8 mouse cellular contexts compared by ENCODE assay signal in genomic region chr14:50870805-50871143, GRCm38 (mm10). TPM values are rescaled to one million over a fixed set of nuclear protein-coding genes. Genes with fewer than 3 reads are reported as not detected.
DNase-seq lines count a peak whose midpoint lies in the region; ATAC-seq and TF ChIP-seq lines count a peak whose summit lies in the region.

No protein-coding gene starts in this region.

- peak overlapping the region; percentile 83 for H3K4me3 ChIP-seq in cerebellum, adult 2 months (replicated peaks; ENCODE audit: insufficient read depth, low read depth, low read length)
- peak overlapping the region; percentile 62 for H3K4me3 ChIP-seq in heart, postnatal 0 days (ENCODE audit: low read depth, low read length)
- peak overlapping the region; percentile 53 for H3K4me3 ChIP-seq in lung, embryonic 15.5 days

- peak overlapping the region; percentile 60 for H3K9ac ChIP-seq in heart, postnatal 0 days (replicated peaks; ENCODE audit: low read depth, low read length)
- peak overlapping the region; percentile 50; the same call in 1 of the 2 replicates for H3K9ac ChIP-seq in lung, embryonic 15.5 days

- H3K36me3 ChIP-seq in heart, postnatal 0 days (replicated peaks; ENCODE audit: control insufficient read depth, insufficient read depth, low read length), result peaks cover 18% of the 10 kb centered on the region
- H3K36me3 ChIP-seq in lung, embryonic 15.5 days, result peaks cover 3% of the 10 kb centered on the region; the same call in 1 of the 2 replicates

- no peak overlapping the region; the same call in 1 of the 2 replicates for H3K27ac ChIP-seq in cerebellum, adult 2 months (ENCODE audit: insufficient read depth, low read length)
- H3K27ac ChIP-seq in heart, postnatal 0 days (ENCODE audit: low read depth), result peak overlapping the region; percentile 79
- H3K27ac ChIP-seq in lung, embryonic 15.5 days, result peak overlapping the region; percentile 68; the same call in 1 of the 2 replicates

- no peaks in the 10 kb centered on the region for H3K9me3 ChIP-seq in heart, postnatal 0 days (replicated peaks; ENCODE audit: control insufficient read depth, low read length)
- H3K9me3 ChIP-seq in lung, embryonic 15.5 days, result no peaks in the 10 kb centered on the region

- ATAC-seq in CD4-positive, CD25-positive, alpha-beta regulatory T cell, adult 4 months, result peak; percentile 5
- peak; percentile 4; the same call in 1 of the 2 replicates for ATAC-seq in heart, postnatal 0 days (ENCODE audit: insufficient read depth, low read depth)
- peak; percentile 43 for ATAC-seq in lung, embryonic 15.5 days (ENCODE audit: borderline replicate concordance, extremely low read depth, low FRiP score, low TSS enrichment)

- H3K4me1 ChIP-seq in cerebellum, adult 2 months (ENCODE audit: control insufficient read depth, insufficient read depth, low read length), result no peaks in the 10 kb centered on the region
- H3K4me1 ChIP-seq in heart, postnatal 0 days (ENCODE audit: control insufficient read depth, insufficient read depth), result no peaks in the 10 kb centered on the region
- H3K4me1 ChIP-seq in lung, embryonic 15.5 days, result peaks cover 8% of the 10 kb centered on the region; the same call in 1 of the 2 replicates

- TF ChIP-seq EP300 in heart, postnatal 0 days (IDR thresholded peaks at IDR 0.05; ENCODE audit: low read depth), result no peak

- no peaks in the 10 kb centered on the region for H3K27me3 ChIP-seq in cerebellum, adult 2 months (ENCODE audit: control insufficient read depth, insufficient read depth, low read length)
- no peaks in the 10 kb centered on the region for H3K27me3 ChIP-seq in heart, postnatal 0 days (ENCODE audit: control insufficient read depth, insufficient read depth, low read length)
- H3K27me3 ChIP-seq in lung, embryonic 15.5 days, result no peaks in the 10 kb centered on the region

- TF ChIP-seq CTCF in cerebellum, adult 2 months (IDR thresholded peaks at IDR 0.05; ENCODE audit: borderline replicate concordance, insufficient read depth, low read depth, low read length), result no peak
- no peak for TF ChIP-seq CTCF in heart, postnatal 0 days (IDR thresholded peaks at IDR 0.05; ENCODE audit: low read depth)

- 28% methylated on average over 5 of the region's 5 CpGs for WGBS in cerebellum, adult 2 months
- 39% methylated on average over 5 of the region's 5 CpGs for WGBS in heart, postnatal 0 days
- WGBS in lung, embryonic 15.5 days, result 8% methylated on average over 5 of the region's 5 CpGs

- no peak for TF ChIP-seq POLR2A in cerebellum, adult 2 months (IDR thresholded peaks at IDR 0.05; ENCODE audit: borderline replicate concordance, insufficient read depth, low read length)

- DNase-seq in cerebellum, adult 2 months, result no peak
- no peak for DNase-seq in cerebellum, adult 9-10 months
- DNase-seq in heart, postnatal 0 days (ENCODE audit: low spot score), result no peak
- no peak for DNase-seq in embryo, embryonic 9.5 days (ENCODE audit: extremely low spot score)
- no peak for DNase-seq in layer of hippocampus, postnatal 25 days (ENCODE audit: extremely low spot score in 1 of 2, low spot score in 1 of 2)
- no peak for DNase-seq in layer of hippocampus, postnatal 36 days

- H3K4me2 ChIP-seq in heart, postnatal 0 days (ENCODE audit: low read depth, low read length), result peak overlapping the region; percentile 60
- H3K4me2 ChIP-seq in lung, embryonic 15.5 days, result peak overlapping the region; percentile 67

RNA-seq across cellular contexts. Expression of gene Tep1, which starts 0.4 kb away (rescaled TPM):
- 6.4 and 8.4 TPM in 2 replicates for polyA plus RNA-seq in cerebellum, adult 2 months (2012; rRNA removed)
- polyA plus RNA-seq in CD4-positive, CD25-positive, alpha-beta regulatory T cell, adult 4 months (2017; shearing (Covaris generic)), result 10 to 100 TPM; 16.1 to 24.3 TPM
- total RNA-seq in heart, postnatal 0 days (2014; rRNA removed; ENCODE audit: low replicate concordance), result 10.8 and 29.3 TPM in 2 replicates
- polyA plus RNA-seq in heart, postnatal 0 days (2015; fragmentation: Nextera tagmentation; extraction: Ambion mirVana), result 4.7 and 6.1 TPM in 2 replicates
- 5.3 and 6.2 TPM in 2 replicates for polyA plus RNA-seq in lung, embryonic 15.5 days (2015; fragmentation: Nextera tagmentation; extraction: Ambion mirVana)
- total RNA-seq in layer of hippocampus, postnatal 25 days (2021), result 1 to 10 TPM; 2.1 to 3.1 TPM
- 1 to 10 TPM; 2.0 to 4.6 TPM for total RNA-seq in layer of hippocampus, postnatal 36 days (2021)

RNA-seq across cellular contexts. Expression of gene Klhl33, which starts 26.5 kb away (rescaled TPM):
- 34.1 and 35.4 TPM in 2 replicates for polyA plus RNA-seq in cerebellum, adult 2 months (2012; rRNA removed)
- polyA plus RNA-seq in CD4-positive, CD25-positive, alpha-beta regulatory T cell, adult 4 months (2017; shearing (Covaris generic)), result under 1 TPM in 1 of 2 experiments, not detected in 1; 0.15 TPM
- not detected in 2 replicates for total RNA-seq in heart, postnatal 0 days (2014; rRNA removed; ENCODE audit: low replicate concordance)
- polyA plus RNA-seq in heart, postnatal 0 days (2015; fragmentation: Nextera tagmentation; extraction: Ambion mirVana), result 0.85 and 1.4 TPM in 2 replicates
- 0.36 and 0.50 TPM in 2 replicates for polyA plus RNA-seq in lung, embryonic 15.5 days (2015; fragmentation: Nextera tagmentation; extraction: Ambion mirVana)
- total RNA-seq in layer of hippocampus, postnatal 25 days (2021), result 1 to 10 TPM; 3.2 to 3.3 TPM
- 1 to 10 TPM; 3.6 to 5.2 TPM for total RNA-seq in layer of hippocampus, postnatal 36 days (2021)

RNA-seq across cellular contexts. Expression of gene Osgep, which starts 53.9 kb away (rescaled TPM):
- polyA plus RNA-seq in cerebellum, adult 2 months (2012; rRNA removed), result 65.1 and 70.3 TPM in 2 replicates
- polyA plus RNA-seq in CD4-positive, CD25-positive, alpha-beta regulatory T cell, adult 4 months (2017; shearing (Covaris generic)), result 100 to 1,000 TPM in 1 of 2 experiments, 10 to 100 TPM in 1; 85.3 to 100 TPM
- total RNA-seq in heart, postnatal 0 days (2014; rRNA removed; ENCODE audit: low replicate concordance), result 81.8 and 106 TPM in 2 replicates
- polyA plus RNA-seq in heart, postnatal 0 days (2015; fragmentation: Nextera tagmentation; extraction: Ambion mirVana), result 93.3 and 96.6 TPM in 2 replicates
- 174 and 176 TPM in 2 replicates for polyA plus RNA-seq in lung, embryonic 15.5 days (2015; fragmentation: Nextera tagmentation; extraction: Ambion mirVana)
- 10 to 100 TPM; 34.6 to 37.0 TPM for total RNA-seq in layer of hippocampus, postnatal 25 days (2021)
- total RNA-seq in layer of hippocampus, postnatal 36 days (2021), result 10 to 100 TPM; 37.3 to 44.1 TPM

RNA-seq across cellular contexts. Expression of gene Apex1, which starts 54.0 kb away (rescaled TPM):
- polyA plus RNA-seq in cerebellum, adult 2 months (2012; rRNA removed), result 48.5 and 49.7 TPM in 2 replicates
- 100 to 1,000 TPM in 1 of 2 experiments, 10 to 100 TPM in 1; 74.0 to 103 TPM for polyA plus RNA-seq in CD4-positive, CD25-positive, alpha-beta regulatory T cell, adult 4 months (2017; shearing (Covaris generic))
- total RNA-seq in heart, postnatal 0 days (2014; rRNA removed; ENCODE audit: low replicate concordance), result 44.3 and 52.7 TPM in 2 replicates
- 70.3 and 77.2 TPM in 2 replicates for polyA plus RNA-seq in heart, postnatal 0 days (2015; fragmentation: Nextera tagmentation; extraction: Ambion mirVana)
- 222 and 228 TPM in 2 replicates for polyA plus RNA-seq in lung, embryonic 15.5 days (2015; fragmentation: Nextera tagmentation; extraction: Ambion mirVana)
- 10 to 100 TPM; 67.4 to 75.4 TPM for total RNA-seq in layer of hippocampus, postnatal 25 days (2021)
- 10 to 100 TPM; 67.9 to 72.3 TPM for total RNA-seq in layer of hippocampus, postnatal 36 days (2021)

RNA-seq across cellular contexts. Expression of gene Pip4p1, which starts 59.9 kb away (rescaled TPM):
- polyA plus RNA-seq in cerebellum, adult 2 months (2012; rRNA removed), result 204 and 212 TPM in 2 replicates
- polyA plus RNA-seq in CD4-positive, CD25-positive, alpha-beta regulatory T cell, adult 4 months (2017; shearing (Covaris generic)), result 1 to 10 TPM; 2.9 to 3.4 TPM
- 16.6 and 39.0 TPM in 2 replicates for total RNA-seq in heart, postnatal 0 days (2014; rRNA removed; ENCODE audit: low replicate concordance)
- 20.4 and 24.8 TPM in 2 replicates for polyA plus RNA-seq in heart, postnatal 0 days (2015; fragmentation: Nextera tagmentation; extraction: Ambion mirVana)
- 46.7 and 53.4 TPM in 2 replicates for polyA plus RNA-seq in lung, embryonic 15.5 days (2015; fragmentation: Nextera tagmentation; extraction: Ambion mirVana)
- 10 to 100 TPM; 85.3 to 88.8 TPM for total RNA-seq in layer of hippocampus, postnatal 25 days (2021)
- 100 to 1,000 TPM in 1 of 2 experiments, 10 to 100 TPM in 1; 89.8 to 103 TPM for total RNA-seq in layer of hippocampus, postnatal 36 days (2021)

Comparison
In these comparisons a context has a peak if more than half of its experiments do, and no peak if none do; other contexts are left out.
1. RNA of gene Klhl33, which starts 26.5 kb away (polyA plus RNA-seq): 34.1 to 35.4 TPM in cerebellum, adult 2 months; 0.85 to 1.4 TPM in heart, postnatal 0 days, 0.36 to 0.50 TPM in lung, embryonic 15.5 days and 0.15 TPM in CD4-positive, CD25-positive, alpha-beta regulatory T cell, adult 4 months; every median in the first group is over 10 times any median in the second.
2. Peak in every context shown above with its lines, with median percentiles within 50 percentile points of each other: H3K4me3 ChIP-seq and ATAC-seq.